Mouse (Mus musculus) lung, postnatal 10 days (tissue): ENCODE measurements around the gene Fam43a.

Source experiments
- DNase-seq: peaks from one replicate; pipeline ENCODE4 v3.0.0; 2021

Gene Fam43a

GRCm38 (mm10) chr16:30595835-30596557 is 3.5 kb upstream of the Fam43a start:
- no peak for DNase-seq

- DNase-seq: peak; percentile 94
These were observed 2.4 kb upstream of the Fam43a start for GRCm38 (mm10) chr16:30596959-30597681.

- DNase-seq: peak; percentile 78
These were observed 1.0 kb downstream of the Fam43a start for GRCm38 (mm10) chr16:30600431-30601045.

GRCm38 (mm10) chr16:30601046-30601832 is 1.7 kb downstream of the Fam43a start:
- DNase-seq: peak; percentile 91

- DNase-seq: peak; percentile 54
These were observed 2.4 kb downstream of the Fam43a start for GRCm38 (mm10) chr16:30601946-30602345.

GRCm38 (mm10) chr16:30602684-30603530 is 3.4 kb downstream of the Fam43a start:
- peak; percentile 42 for DNase-seq

- DNase-seq: peak; percentile 67
These were observed 4.0 kb downstream of the Fam43a start for GRCm38 (mm10) chr16:30603531-30603842.

GRCm38 (mm10) chr16:30604061-30604806 is 4.7 kb downstream of the Fam43a start:
- peak; percentile 16 for DNase-seq

GRCm38 (mm10) chr16:30604807-30605137 is 5.2 kb downstream of the Fam43a start:
- peak; percentile 14 for DNase-seq

- DNase-seq: no peak
These were observed 6.0 kb downstream of the Fam43a start for GRCm38 (mm10) chr16:30605528-30605927.

GRCm38 (mm10) chr16:30607868-30608267 is 8.3 kb downstream of the Fam43a start:
- DNase-seq: peak; percentile 16

GRCm38 (mm10) chr16:30611331-30611730 is 11.8 kb downstream of the Fam43a start:
- no peak for DNase-seq

GRCm38 (mm10) chr16:30613122-30613521 is 13.6 kb downstream of the Fam43a start:
- DNase-seq: no peak

GRCm38 (mm10) chr16:30614122-30614521 is 14.6 kb downstream of the Fam43a start:
- DNase-seq: no peak

GRCm38 (mm10) chr16:30614705-30615317 is 15.3 kb downstream of the Fam43a start:
- no peak for DNase-seq

GRCm38 (mm10) chr16:30616281-30616680 is 16.8 kb downstream of the Fam43a start:
- no peak for DNase-seq

GRCm38 (mm10) chr16:30623645-30624044 is 24.1 kb downstream of the Fam43a start:
- DNase-seq: no peak

GRCm38 (mm10) chr16:30624640-30625039 is 25.1 kb downstream of the Fam43a start:
- DNase-seq: no peak

GRCm38 (mm10) chr16:30627586-30628337 is 28.2 kb downstream of the Fam43a start:
- peak; percentile 31 for DNase-seq

GRCm38 (mm10) chr16:30628401-30628800 is 28.9 kb downstream of the Fam43a start:
- no peak for DNase-seq
